Mouse (Mus musculus) stomach, embryonic 14.5 days (tissue): Measurements from ENCODE around the gene Col4a1. TPM values are rescaled to one million over a fixed set of nuclear protein-coding genes. Genes with fewer than 3 reads are reported as not detected.

ENCODE experiments used
- ATAC-seq: fragments of 200-750 bp; cut with Nextera tagmentation; 2 replicates; pipeline ENCODE4 v1.8.0; 2017; ENCODE audit warnings: low read depth, moderate TSS enrichment; ENCODE audit not compliant: insufficient number of reproducible peaks, insufficient read depth, low FRiP score
- H3K27ac ChIP-seq: fragments of 300-500 bp; sonication (generic); 2 replicates; pipeline ENCODE4 v1.5.1; 2014; ENCODE audit warnings: mild to moderate bottlenecking, low read length, moderate library complexity, mixed read lengths
- H3K27me3 ChIP-seq: fragments of 300-500 bp; sonication (generic); 2 replicates; pipeline ENCODE4 v1.6.1; 2014; ENCODE audit warnings: low read length, control low read depth, mixed read lengths; ENCODE audit not compliant: control insufficient read depth, insufficient read depth
- H3K36me3 ChIP-seq: fragments of 300-500 bp; sonication (generic); 2 replicates; pipeline ENCODE4 v1.6.1; 2014; ENCODE audit warnings: mild to moderate bottlenecking, control low read depth, low read length, moderate library complexity, mixed read lengths; ENCODE audit not compliant: control insufficient read depth, insufficient read depth
- H3K4me1 ChIP-seq: fragments of 300-500 bp; sonication (generic); 2 replicates; pipeline ENCODE4 v1.6.1; 2014; ENCODE audit warnings: low read length, control low read depth, mixed read lengths; ENCODE audit not compliant: control insufficient read depth, insufficient read depth
- H3K4me2 ChIP-seq: fragments of 300-500 bp; sonication (generic); replicated peaks from 2 replicates; pipeline ENCODE4 v1.6.1; 2014; ENCODE audit warnings: low read depth, low read length, control low read depth
- H3K4me3 ChIP-seq: fragments of 300-500 bp; sonication (generic); 2 replicates; pipeline ENCODE4 v1.5.1; 2014; ENCODE audit warnings: low read depth, low read length, control low read depth
- H3K9ac ChIP-seq: fragments of 300-500 bp; sonication (generic); replicated peaks from 2 replicates; pipeline ENCODE4 v1.6.1; 2014; ENCODE audit warnings: low read depth, mild to moderate bottlenecking, control low read depth, low read length, moderate library complexity, mixed read lengths
- H3K9me3 ChIP-seq: fragments of 300-500 bp; sonication (generic); 2 replicates; pipeline ENCODE4 v1.6.1; 2016; ENCODE audit warnings: low read depth, low read length, control low read depth; ENCODE audit not compliant: control insufficient read depth
- WGBS: fragments of 180-500 bp; shearing (Covaris S2); extraction: QIAGEN DNeasy Blood & Tissue Kit; methylation state at CpG from one replicate; pipeline ENCODE4 v1.1.7; 2014; 5-methylcytosine and 5-hydroxymethylcytosine counted together
- polyA plus RNA-seq: library from polyadenylated mRNA; unstranded; fragments of >200 nt; fragmentation: Nextera tagmentation; extraction: Ambion mirVana; gene quantifications from 2 replicates; pipeline ENCODE4 v1.2.1, GENCODE M21; 2014

The Col4a1 gene
- polyA plus RNA-seq, 1 experiment from 2014 or later = 216 TPM

- no peak overlapping the region for H3K4me2 ChIP-seq
- WGBS = 88% methylated on average over 5 of the region's 5 CpGs
- no peak overlapping the region for H3K4me3 ChIP-seq
- no peak overlapping the region for H3K27ac ChIP-seq
- no peaks in the 10 kb centered on the region for H3K9me3 ChIP-seq
- H3K9ac ChIP-seq = no peak overlapping the region
- no peaks in the 10 kb centered on the region for H3K4me1 ChIP-seq
- H3K36me3 ChIP-seq = peaks cover 40% of the 10 kb centered on the region
- H3K27me3 ChIP-seq = no peaks in the 10 kb centered on the region
- ATAC-seq = no peak
Measured at GRCm38 (mm10) chr8:11221353-11221752, 91.3 kb downstream of the Col4a1 start.

GRCm38 (mm10) chr8:11219282-11219681 is 93.3 kb downstream of the Col4a1 start:
- no peak overlapping the region for H3K27ac ChIP-seq
- H3K36me3 ChIP-seq = peaks cover 34% of the 10 kb centered on the region
- no peak for ATAC-seq
- H3K4me2 ChIP-seq = no peak overlapping the region
- H3K4me1 ChIP-seq = no peaks in the 10 kb centered on the region
- no peak overlapping the region for H3K9ac ChIP-seq
- H3K27me3 ChIP-seq = no peaks in the 10 kb centered on the region
- H3K9me3 ChIP-seq = no peaks in the 10 kb centered on the region
- no peak overlapping the region for H3K4me3 ChIP-seq
- WGBS = 45% methylated on average over 6 of the region's 6 CpGs

GRCm38 (mm10) chr8:11215231-11215630 is 97.4 kb downstream of the Col4a1 start:
- Histone ChIP-seq H3K36me3 (peaks cover 47% of the 10 kb centered on the region), H3K4me1 (no peaks in the 10 kb centered on the region), H3K27ac (no peak overlapping the region), H3K4me2 (no peak overlapping the region), H3K9me3 (no peaks in the 10 kb centered on the region), H3K4me3 (no peak overlapping the region), H3K9ac (no peak overlapping the region), H3K27me3 (no peaks in the 10 kb centered on the region)
- 0 out of 2 replicates have a peak, but pooled peaks have one; percentile 43 for ATAC-seq
- WGBS = 30% methylated on average over 1 of the region's 1 CpGs

GRCm38 (mm10) chr8:11206509-11206908 is 106.1 kb downstream of the Col4a1 start:
- H3K9me3 ChIP-seq = no peaks in the 10 kb centered on the region
- WGBS = 74% methylated on average over 8 of the region's 8 CpGs
- H3K27me3 ChIP-seq = no peaks in the 10 kb centered on the region
- no peak overlapping the region for H3K9ac ChIP-seq
- peaks cover 55% of the 10 kb centered on the region for H3K36me3 ChIP-seq
- H3K4me2 ChIP-seq = no peak overlapping the region
- H3K27ac ChIP-seq = no peak overlapping the region
- no peak overlapping the region for H3K4me3 ChIP-seq
- H3K4me1 ChIP-seq = no peaks in the 10 kb centered on the region
- ATAC-seq = no peak

DNA sequence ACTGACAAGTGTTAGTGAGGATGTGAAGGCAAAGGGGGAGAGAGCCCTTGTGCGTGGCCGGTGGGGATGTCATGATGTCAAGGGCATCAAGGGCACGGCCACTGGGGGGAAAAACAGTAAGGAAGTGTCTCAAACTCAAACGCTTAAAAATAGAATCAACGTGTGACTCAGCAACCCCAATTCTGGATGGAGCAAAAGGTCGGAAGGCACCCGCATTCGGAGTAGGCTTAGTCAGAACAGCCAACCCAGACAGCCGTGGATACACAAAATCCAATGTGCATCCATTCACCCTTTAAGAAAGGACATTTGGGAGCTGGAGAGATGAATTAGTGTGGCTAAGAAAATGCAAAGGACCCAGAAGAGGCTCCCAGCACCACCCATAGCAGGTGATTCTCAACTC is 107.1 kb downstream of the Col4a1 start:
- H3K4me1 ChIP-seq = no peaks in the 10 kb centered on the region
- H3K4me2 ChIP-seq = no peak overlapping the region
- H3K4me3 ChIP-seq = no peak overlapping the region
- H3K9me3 ChIP-seq = no peaks in the 10 kb centered on the region
- no peak for ATAC-seq
- H3K27ac ChIP-seq = no peak overlapping the region
- 88% methylated on average over 9 of the region's 9 CpGs for WGBS
- H3K27me3 ChIP-seq = no peaks in the 10 kb centered on the region
- no peak overlapping the region for H3K9ac ChIP-seq
- H3K36me3 ChIP-seq = peaks cover 52% of the 10 kb centered on the region

GRCm38 (mm10) chr8:11203260-11204110 is 109.1 kb downstream of the Col4a1 start:
- H3K27ac ChIP-seq = no peak overlapping the region
- H3K4me2 ChIP-seq = no peak overlapping the region
- no peaks in the 10 kb centered on the region for H3K27me3 ChIP-seq
- ATAC-seq = no peak
- H3K4me1 ChIP-seq = no peaks in the 10 kb centered on the region
- H3K36me3 ChIP-seq = peaks cover 45% of the 10 kb centered on the region
- H3K9me3 ChIP-seq = no peaks in the 10 kb centered on the region
- H3K4me3 ChIP-seq = no peak overlapping the region
- H3K9ac ChIP-seq = no peak overlapping the region
- WGBS = 82% methylated on average over 12 of the region's 12 CpGs

DNA sequence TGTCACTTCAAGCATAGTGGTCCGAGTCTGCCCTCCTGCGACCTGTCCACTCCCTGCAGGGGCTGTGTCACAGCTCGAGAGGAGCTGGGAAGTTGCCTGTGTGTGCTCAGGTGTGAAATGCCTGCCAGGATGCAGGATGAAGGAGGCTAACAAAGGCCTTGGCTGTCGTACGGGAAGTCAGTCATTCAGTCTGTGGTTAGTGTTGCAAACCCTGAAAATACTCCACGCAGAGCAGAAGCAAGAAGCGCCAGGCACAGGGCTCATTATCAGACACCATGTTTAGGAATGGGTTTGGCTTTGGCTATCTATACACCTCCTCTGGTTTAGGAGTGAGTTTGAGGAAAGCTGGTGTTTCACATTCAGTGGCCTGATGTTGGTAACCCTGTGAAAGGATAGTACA is 114.0 kb downstream of the Col4a1 start:
- H3K4me2 ChIP-seq = no peak overlapping the region
- ATAC-seq = no peak
- H3K4me1 ChIP-seq = no peaks in the 10 kb centered on the region
- no peak overlapping the region for H3K27ac ChIP-seq
- H3K27me3 ChIP-seq = no peaks in the 10 kb centered on the region
- 72% methylated on average over 7 of the region's 7 CpGs for WGBS
- H3K9me3 ChIP-seq = no peaks in the 10 kb centered on the region
- H3K4me3 ChIP-seq = no peak overlapping the region
- peaks cover 12% of the 10 kb centered on the region; the same call in 1 of the 2 replicates for H3K36me3 ChIP-seq
- H3K9ac ChIP-seq = no peak overlapping the region

- 69% methylated on average over 3 of the region's 3 CpGs for WGBS
- Histone ChIP-seq H3K9me3 (no peaks in the 10 kb centered on the region), H3K4me3 (no peak overlapping the region), H3K4me1 (no peaks in the 10 kb centered on the region), H3K4me2 (no peak overlapping the region), H3K27ac (no peak overlapping the region), H3K9ac (no peak overlapping the region), H3K36me3 (peaks cover 12% of the 10 kb centered on the region; the same call in 1 of the 2 replicates), H3K27me3 (no peaks in the 10 kb centered on the region)
- no peak for ATAC-seq
Measured at GRCm38 (mm10) chr8:11197988-11198387, 114.6 kb downstream of the Col4a1 start.
